ENCODE assay signal across 10 mouse cellular contexts in genomic region chr6:11727370-11727769, GRCm38 (mm10).
A peak's percentile ranks its signal among the peaks of the same experiment; 100 is the strongest.
DNase-seq lines count a peak whose midpoint lies in the region; ATAC-seq and TF ChIP-seq lines count a peak whose summit lies in the region.
"Had no signal": no experiment of that assay in that cellular context is flagged by ENCODE, and none has a peak within 500 bp of the region (broad histone marks: within the 10 kb centered on the region; RNA-seq: fewer than 3 reads in every experiment).

No protein-coding gene starts in this region.

- H3K9me3 ChIP-seq in limb, embryonic 14.5 days (ENCODE audit: control insufficient read depth, low read length), result no peaks in the 10 kb centered on the region
- no peaks in the 10 kb centered on the region for H3K9me3 ChIP-seq in limb, embryonic 10.5 days (replicated peaks)
- H3K9me3 ChIP-seq in erythroblast, embryonic 14.5 days (ENCODE audit: control insufficient read depth, low read length), result no peaks in the 10 kb centered on the region
- H3K9me3 ChIP-seq in liver, embryonic 13.5 days (replicated peaks), result no peaks in the 10 kb centered on the region
- no peaks in the 10 kb centered on the region for H3K9me3 ChIP-seq in neural tube, embryonic 15.5 days (replicated peaks)

- no peak overlapping the region for H3K4me2 ChIP-seq in limb, embryonic 14.5 days (replicated peaks; ENCODE audit: low read depth, low read length, severe bottlenecking)
- peak overlapping the region; percentile 26; the same call in 1 of the 2 replicates for H3K4me2 ChIP-seq in liver, embryonic 13.5 days
- peak overlapping the region; percentile 26; the same call in 1 of the 2 replicates for H3K4me2 ChIP-seq in neural tube, embryonic 15.5 days

- no peaks in the 10 kb centered on the region for H3K36me3 ChIP-seq in limb, embryonic 14.5 days (ENCODE audit: control insufficient read depth, insufficient read depth, low read length)
- no peaks in the 10 kb centered on the region for H3K36me3 ChIP-seq in limb, embryonic 10.5 days
- no peaks in the 10 kb centered on the region for H3K36me3 ChIP-seq in erythroblast, embryonic 14.5 days (ENCODE audit: control insufficient read depth)
- no peaks in the 10 kb centered on the region for H3K36me3 ChIP-seq in liver, embryonic 13.5 days
- no peaks in the 10 kb centered on the region for H3K36me3 ChIP-seq in neural tube, embryonic 15.5 days

- no peak overlapping the region for H3K4me3 ChIP-seq in limb, embryonic 14.5 days (replicated peaks; ENCODE audit: low read length)
- no peak overlapping the region for H3K4me3 ChIP-seq in limb, embryonic 10.5 days
- peak overlapping the region; percentile 44 for H3K4me3 ChIP-seq in erythroblast, embryonic 14.5 days (replicated peaks)
- H3K4me3 ChIP-seq in liver, embryonic 13.5 days (replicated peaks), result no peak overlapping the region
- no peak overlapping the region for H3K4me3 ChIP-seq in neural tube, embryonic 15.5 days (replicated peaks)

- no peak overlapping the region for H3K9ac ChIP-seq in limb, embryonic 14.5 days (ENCODE audit: low read depth, low read length, severe bottlenecking)
- H3K9ac ChIP-seq in liver, embryonic 13.5 days, result no peak overlapping the region
- no peak overlapping the region for H3K9ac ChIP-seq in neural tube, embryonic 15.5 days (replicated peaks)

- intact Hi-C loops in left cerebral cortex, postnatal 14 days (cut with DNase I), result no loop called here

- DNase-seq in limb, embryonic 14.5 days (ENCODE audit: low spot score), result peak; percentile 16
- DNase-seq in limb, embryonic 10.5 days (ENCODE audit: low spot score), result no peak
- peak; percentile 62 for DNase-seq in liver, embryonic 13.5 days
- DNase-seq in heart, adult 8-10 months (ENCODE audit: low spot score), result no peak
- no peak for DNase-seq in left cerebral cortex, postnatal 14 days (ENCODE audit: low spot score in 2 of 2)
- DNase-seq in thymus, adult 18-20 months, result no peak
- DNase-seq: heart, postnatal 4 days had no signal

- no peaks in the 10 kb centered on the region for H3K27me3 ChIP-seq in limb, embryonic 14.5 days (ENCODE audit: control insufficient read depth, insufficient read depth, low read length)
- no peaks in the 10 kb centered on the region for H3K27me3 ChIP-seq in limb, embryonic 10.5 days (ENCODE audit: low read depth, poor library complexity, severe bottlenecking)
- no peaks in the 10 kb centered on the region for H3K27me3 ChIP-seq in erythroblast, embryonic 14.5 days (ENCODE audit: control insufficient read depth)
- no peaks in the 10 kb centered on the region for H3K27me3 ChIP-seq in liver, embryonic 13.5 days
- H3K27me3 ChIP-seq in neural tube, embryonic 15.5 days (replicated peaks), result no peaks in the 10 kb centered on the region

- WGBS in limb, embryonic 14.5 days, result 60% methylated on average over 5 of the region's 5 CpGs
- 93% methylated on average over 5 of the region's 5 CpGs for WGBS in limb, embryonic 10.5 days
- 25% methylated on average over 5 of the region's 5 CpGs for WGBS in liver, embryonic 13.5 days (ENCODE audit: insufficient replicate concordance)
- 48% methylated on average over 5 of the region's 5 CpGs for WGBS in neural tube, embryonic 15.5 days

- no peak overlapping the region for H3K27ac ChIP-seq in limb, embryonic 14.5 days (replicated peaks; ENCODE audit: low read depth, low read length)
- no peak overlapping the region for H3K27ac ChIP-seq in limb, embryonic 10.5 days
- H3K27ac ChIP-seq in liver, embryonic 13.5 days, result peak overlapping the region; percentile 66
- H3K27ac ChIP-seq in neural tube, embryonic 15.5 days (replicated peaks), result 0 out of 2 replicates have a peak overlapping the region, but pooled peaks have one; percentile 23

- no peak for TF ChIP-seq POLR2A in limb, embryonic 14.5 days (IDR thresholded peaks at IDR 0.05; ENCODE audit: borderline replicate concordance, extremely low read depth, insufficient read depth, insufficient read length)

- no peaks in the 10 kb centered on the region for H3K4me1 ChIP-seq in limb, embryonic 14.5 days (ENCODE audit: control insufficient read depth, insufficient read depth, low read length)
- H3K4me1 ChIP-seq in limb, embryonic 10.5 days, result no peaks in the 10 kb centered on the region
- H3K4me1 ChIP-seq in erythroblast, embryonic 14.5 days (ENCODE audit: control insufficient read depth), result peaks cover 28% of the 10 kb centered on the region
- peaks cover 9% of the 10 kb centered on the region; the same call in 1 of the 2 replicates for H3K4me1 ChIP-seq in liver, embryonic 13.5 days (replicated peaks)
- H3K4me1 ChIP-seq in neural tube, embryonic 15.5 days, result peaks cover 3% of the 10 kb centered on the region; the same call in 1 of the 2 replicates

- ATAC-seq in limb, embryonic 14.5 days (ENCODE audit: low FRiP score, low read depth), result no peak
- peak; percentile 99 for ATAC-seq in liver, embryonic 13.5 days (ENCODE audit: low read depth)
- peak; percentile 66 for ATAC-seq in neural tube, embryonic 15.5 days (ENCODE audit: low FRiP score)
- ATAC-seq: Patski had no signal

Comparison
In these comparisons a context has a peak if more than half of its experiments do, and no peak if none do; other contexts are left out.
1. DNase-seq: peak in limb, embryonic 14.5 days (single experiment) and liver, embryonic 13.5 days (single experiment); none in limb, embryonic 10.5 days (single experiment), heart, adult 8-10 months (single experiment), left cerebral cortex, postnatal 14 days (0 of 2) and thymus, adult 18-20 months (0 of 2).
2. H3K27ac ChIP-seq: peak in liver, embryonic 13.5 days (single experiment) and neural tube, embryonic 15.5 days (single experiment); none in limb, embryonic 14.5 days (single experiment) and limb, embryonic 10.5 days (single experiment).